Mouse (Mus musculus): ENCODE results near the gene Golm1. TPM values are rescaled to one million over a fixed set of nuclear protein-coding genes. Genes with fewer than 3 reads are reported as not detected.

Golm1 gene
- total RNA-seq, 2 experiments from 2014 or later: 15.5 to 15.6 TPM

- no peak for DNase-seq (ENCODE audit: low spot score in 2 of 2)
- intact Hi-C loops (cut with DNase I): no loop called here
Observed at GRCm38 (mm10) chr13:59679908-59680307, 4.3 kb upstream of the Golm1 start.

DNA sequence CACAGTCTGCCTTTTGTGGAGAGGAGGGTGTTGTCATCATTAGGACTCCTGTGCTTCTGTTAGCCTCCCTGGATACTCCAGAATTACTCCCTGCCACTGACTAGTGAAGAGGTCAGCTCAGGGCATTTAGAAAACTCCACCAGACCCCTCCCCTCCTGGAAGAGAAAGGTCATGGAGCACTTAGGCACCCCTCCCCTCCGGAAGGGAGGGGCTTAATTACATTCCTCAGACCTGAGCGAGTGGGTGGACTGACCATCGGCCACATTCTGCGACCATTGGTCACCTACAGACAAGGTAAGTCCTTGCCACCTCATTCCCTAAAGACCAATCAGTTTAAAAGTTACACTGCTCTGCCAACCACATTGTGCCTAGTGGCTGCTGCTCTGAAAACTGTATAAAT, 3.7 kb upstream of the Golm1 start:
- intact Hi-C loops (cut with DNase I): no loop called here
- no peak for DNase-seq (ENCODE audit: low spot score in 2 of 2)

GRCm38 (mm10) chr13:59676316-59677229, 962 bp upstream of the Golm1 start:
- DNase-seq (ENCODE audit: low spot score in 2 of 2): no peak
- intact Hi-C loops (cut with DNase I): no loop called here

GRCm38 (mm10) chr13:59674761-59675150, 855 bp downstream of the Golm1 start:
- intact Hi-C loops (cut with DNase I): no loop called here
- no peak for DNase-seq (ENCODE audit: low spot score in 2 of 2)

GRCm38 (mm10) chr13:59674215-59674614, 1.4 kb downstream of the Golm1 start:
- intact Hi-C loops (cut with DNase I): no loop called here
- DNase-seq (ENCODE audit: low spot score in 2 of 2): no peak

DNA sequence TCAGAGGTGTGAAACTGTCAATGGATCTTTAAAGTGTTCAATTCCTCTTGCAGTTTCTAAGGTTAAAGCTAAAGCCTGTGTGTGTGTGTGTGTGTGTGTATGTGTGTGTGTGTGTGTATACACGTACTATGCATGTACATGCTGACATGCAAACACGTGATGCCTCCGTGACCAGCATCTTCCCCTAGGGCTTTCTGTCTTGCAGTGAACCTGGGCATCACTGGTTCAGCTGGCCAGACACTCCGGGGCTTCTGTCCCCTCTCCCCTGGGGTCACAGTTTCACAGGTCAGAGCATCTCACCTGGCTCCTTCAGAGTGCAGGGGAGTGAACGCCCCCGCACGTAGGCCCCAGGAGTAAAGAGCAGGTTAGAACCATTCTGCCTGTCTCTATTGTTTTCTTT, 2.0 kb downstream of the Golm1 start:
- DNase-seq (ENCODE audit: low spot score in 2 of 2): no peak
- intact Hi-C loops (cut with DNase I): no loop called here

DNA sequence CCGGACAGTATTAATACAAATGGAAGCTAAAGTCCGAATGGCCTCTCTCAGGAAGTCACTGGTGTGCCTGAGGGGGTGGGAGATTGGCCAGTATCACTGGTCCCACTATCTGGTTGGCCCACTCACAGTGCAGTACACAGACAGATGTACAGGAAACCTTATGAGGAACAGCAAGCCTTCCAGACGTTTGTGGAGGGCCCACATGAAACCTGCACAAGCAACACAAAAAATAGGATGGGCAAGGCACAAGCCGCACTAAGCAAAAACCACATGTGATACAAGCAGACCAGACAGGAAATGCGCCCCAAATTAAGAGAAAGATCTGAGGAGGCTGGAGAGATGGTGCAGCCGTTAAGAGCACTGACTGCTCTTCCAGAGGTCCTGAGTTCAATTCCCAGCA, 3.4 kb downstream of the Golm1 start:
- DNase-seq (ENCODE audit: low spot score in 2 of 2): no peak
- intact Hi-C loops (cut with DNase I): no loop called here

DNA sequence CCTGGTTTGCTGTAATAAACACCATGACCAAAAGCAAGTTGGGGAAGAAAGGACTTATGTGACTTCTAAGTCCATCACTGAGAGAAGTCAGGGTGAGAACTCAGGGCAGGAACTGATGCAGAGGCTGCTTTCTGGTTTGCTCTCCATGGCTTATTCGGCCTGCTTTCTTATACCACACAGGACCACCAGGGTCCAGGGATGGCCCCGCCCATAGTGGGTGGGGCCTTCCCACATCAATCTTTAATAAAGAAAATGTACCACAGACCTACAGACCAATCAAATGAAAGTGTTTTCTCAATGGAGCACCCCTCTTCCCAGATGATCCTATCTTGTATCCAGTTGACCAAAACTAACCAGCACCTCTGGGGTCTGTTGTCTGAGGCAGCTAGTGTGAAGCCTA, 4.1 kb downstream of the Golm1 start:
- DNase-seq (ENCODE audit: low spot score in 2 of 2): no peak
- intact Hi-C loops (cut with DNase I): no loop called here

GRCm38 (mm10) chr13:59669946-59670345, 5.7 kb downstream of the Golm1 start:
- no peak for DNase-seq (ENCODE audit: low spot score in 2 of 2)
- intact Hi-C loops (cut with DNase I): no loop called here

DNA sequence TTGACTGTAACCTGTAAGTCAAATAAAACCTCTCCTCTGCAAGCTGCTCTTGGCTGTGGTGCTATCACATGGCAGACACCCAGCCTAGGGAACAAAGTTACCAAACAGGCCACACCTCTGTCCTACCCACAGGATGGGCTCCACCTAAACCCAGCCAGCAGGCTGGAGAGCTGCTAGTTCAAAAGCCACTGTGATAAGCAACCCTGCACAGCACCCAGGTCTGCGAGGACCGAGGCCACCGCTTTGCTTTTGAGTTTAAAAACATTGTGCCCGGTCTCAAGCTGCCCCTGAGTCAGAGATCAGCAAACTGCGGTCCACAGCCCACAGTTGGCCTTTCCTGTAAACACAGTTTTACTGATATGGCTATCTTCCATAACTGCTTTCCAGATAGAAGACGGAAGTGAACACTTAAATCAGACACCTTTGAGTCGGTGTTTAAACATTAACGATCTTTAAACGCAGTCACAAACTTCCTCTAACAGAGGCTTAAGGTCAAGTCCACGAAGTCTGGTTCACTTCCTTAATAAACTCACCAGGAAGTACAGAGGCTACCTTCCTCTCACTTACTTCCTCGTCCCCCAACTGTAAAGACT, 7.0 kb downstream of the Golm1 start:
- intact Hi-C loops (cut with DNase I): no loop called here
- DNase-seq (ENCODE audit: low spot score in 2 of 2): no peak

GRCm38 (mm10) chr13:59667763-59668162, 7.8 kb downstream of the Golm1 start:
- intact Hi-C loops (cut with DNase I): no loop called here
- DNase-seq (ENCODE audit: low spot score in 2 of 2): no peak

GRCm38 (mm10) chr13:59663939-59664712, 11.5 kb downstream of the Golm1 start:
- intact Hi-C loops (cut with DNase I): no loop called here
- DNase-seq (ENCODE audit: low spot score in 2 of 2): no peak

DNA sequence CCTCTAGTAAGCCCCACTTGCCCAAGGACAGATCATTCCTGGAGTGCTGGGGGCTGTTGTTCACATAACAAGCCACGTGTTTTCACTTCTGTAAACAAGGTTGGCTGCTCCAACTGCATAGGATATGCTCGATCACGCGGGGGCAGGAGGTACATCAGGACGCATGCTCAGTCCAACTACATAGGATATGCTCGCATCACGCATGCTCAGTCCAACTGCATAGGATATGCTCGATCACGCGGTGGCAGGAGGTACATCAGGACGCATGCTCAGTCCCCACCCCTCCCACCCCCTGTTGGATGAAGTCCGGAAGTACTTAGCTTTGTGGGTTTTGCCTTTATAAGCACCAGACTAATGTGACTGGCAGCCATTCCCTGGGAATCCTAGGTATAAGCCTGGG, 13.6 kb downstream of the Golm1 start:
- DNase-seq (ENCODE audit: low spot score in 2 of 2): no peak
- intact Hi-C loops (cut with DNase I): no loop called here

DNA sequence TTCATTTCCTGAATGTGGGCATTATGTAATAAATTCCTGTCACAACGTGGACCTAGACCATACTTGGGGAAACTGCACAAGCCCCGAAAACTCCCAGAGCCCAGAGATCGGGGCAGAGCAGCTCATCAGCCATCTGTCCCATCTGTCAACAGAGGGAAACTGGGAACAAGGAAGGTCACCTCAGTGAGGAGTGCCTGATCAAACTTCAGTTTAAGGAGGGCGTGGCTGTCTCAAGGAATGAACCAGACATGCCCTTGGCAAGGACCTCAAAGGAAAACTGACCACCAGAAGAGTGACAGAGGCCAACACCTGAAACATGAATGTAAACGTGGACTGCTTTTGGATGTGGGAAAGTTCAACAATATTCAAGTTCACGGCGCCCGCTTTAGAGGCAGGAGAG, 14.2 kb downstream of the Golm1 start:
- intact Hi-C loops (cut with DNase I): no loop called here
- no peak for DNase-seq (ENCODE audit: low spot score in 2 of 2)

DNA sequence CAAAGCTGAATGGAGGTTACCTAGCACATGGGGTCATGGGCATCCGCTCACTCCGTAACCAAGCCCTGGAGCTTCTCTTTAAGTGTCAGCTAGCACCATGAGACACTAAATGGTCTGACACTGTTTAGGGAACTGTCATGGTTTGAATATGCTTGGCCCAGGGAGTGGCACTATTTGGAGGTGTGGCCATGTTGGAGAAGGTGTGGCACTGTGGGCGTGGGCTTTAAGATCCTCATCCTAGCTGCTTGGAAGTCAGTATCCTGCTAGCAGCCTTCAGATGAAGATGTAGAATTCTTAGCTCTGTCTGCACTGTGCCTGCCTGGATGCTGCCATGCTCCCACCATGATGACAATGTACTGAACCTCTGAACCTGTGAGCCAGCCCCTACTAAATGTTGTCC, 15.2 kb downstream of the Golm1 start:
- DNase-seq (ENCODE audit: low spot score in 2 of 2): no peak
- intact Hi-C loops (cut with DNase I): no loop called here

- DNase-seq (ENCODE audit: low spot score in 2 of 2): no peak
Observed at GRCm38 (mm10) chr13:59657781-59658180, 17.8 kb downstream of the Golm1 start.

GRCm38 (mm10) chr13:59656975-59657388, 18.6 kb downstream of the Golm1 start:
- intact Hi-C loops (cut with DNase I): no loop called here
- no peak for DNase-seq (ENCODE audit: low spot score in 2 of 2)

More at GRCm38 (mm10) chr13:59657781-59658180, 17.8 kb downstream of the Golm1 start:
- intact Hi-C loops (cut with DNase I): no loop called here

DNA sequence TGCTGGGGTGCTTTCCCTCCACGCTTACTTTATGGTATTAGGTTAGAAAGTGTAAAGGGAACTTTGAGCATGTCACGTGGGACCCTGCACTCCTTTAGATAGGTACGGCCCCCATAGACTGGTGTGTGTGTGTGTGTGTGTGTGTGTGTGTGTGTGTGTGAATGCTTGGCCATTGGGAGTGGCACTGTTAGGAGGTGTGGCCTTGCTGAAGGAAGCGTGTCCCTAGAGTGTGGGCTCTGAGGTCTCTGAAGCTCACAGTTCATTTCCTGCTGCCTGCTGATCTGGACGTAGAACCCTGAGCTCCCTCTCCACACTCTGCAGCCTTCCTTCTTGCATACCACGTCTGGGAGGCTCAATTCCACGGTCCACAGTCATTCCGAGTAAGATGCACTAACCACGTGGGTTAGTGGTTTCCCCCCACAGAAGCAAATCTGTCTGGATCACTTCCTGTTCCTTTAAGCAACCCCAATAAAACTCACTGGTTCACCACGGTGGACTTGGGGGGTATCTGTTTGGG, 19.2 kb downstream of the Golm1 start:
- DNase-seq (ENCODE audit: low spot score in 2 of 2): no peak
- intact Hi-C loops (cut with DNase I): no loop called here

DNA sequence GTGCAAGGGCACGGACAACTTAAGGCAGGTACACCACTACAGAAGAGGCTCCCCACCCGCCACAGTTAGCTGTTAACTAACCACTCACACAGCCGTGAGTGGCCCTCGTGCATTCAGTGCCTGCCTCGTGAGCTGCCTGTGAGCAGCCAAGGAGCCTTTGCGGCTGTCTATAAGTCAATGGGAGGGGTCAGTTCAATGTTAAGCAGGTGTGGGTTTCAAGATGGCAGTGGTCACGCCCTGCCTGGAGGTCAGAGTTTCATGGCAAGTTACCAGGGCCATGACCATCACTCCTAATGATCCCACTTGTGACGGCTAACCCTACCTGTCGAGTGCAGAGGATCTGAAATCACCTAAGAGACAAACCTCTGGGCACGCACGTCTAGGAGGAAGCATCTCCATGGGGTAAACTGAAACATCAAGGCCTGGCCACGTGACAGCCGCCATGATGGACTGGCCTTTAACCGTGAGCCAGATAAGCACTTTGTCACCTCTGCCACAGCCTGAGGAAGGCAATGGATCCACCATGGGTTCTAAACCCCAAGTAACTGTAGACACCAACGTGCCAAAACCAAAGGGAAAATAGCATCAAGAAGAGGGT, 19.8 kb downstream of the Golm1 start:
- intact Hi-C loops (cut with DNase I): no loop called here

DNA sequence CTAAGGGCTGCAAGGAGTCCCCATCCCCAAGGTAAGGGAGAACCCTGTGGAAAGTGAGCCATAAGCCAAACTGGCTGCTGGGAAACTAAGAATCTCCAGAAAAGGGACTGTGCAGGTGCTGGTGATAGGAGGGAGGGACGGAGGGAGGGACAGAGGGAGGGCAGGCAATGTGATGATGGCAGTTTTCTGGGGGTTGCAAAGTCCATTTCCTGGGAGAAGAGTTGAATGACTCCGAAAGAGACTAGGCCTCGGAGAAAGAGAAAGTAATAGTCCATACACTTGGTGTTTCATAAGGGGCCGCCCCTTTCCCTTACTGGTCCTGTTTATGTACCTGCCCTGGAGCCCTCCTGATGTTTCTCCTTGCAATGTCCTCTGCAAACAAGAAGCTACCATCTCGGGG, 21.1 kb downstream of the Golm1 start:
- intact Hi-C loops (cut with DNase I): no loop called here
- DNase-seq (ENCODE audit: low spot score in 2 of 2): no peak

More for the DNA sequence above, 19.8 kb downstream of the Golm1 start:
- DNase-seq (ENCODE audit: low spot score in 2 of 2): no peak

All from left cerebral cortex, postnatal 14 days (tissue).